Mouse (Mus musculus): ENCODE results near the gene Lrrfip1. TPM values are rescaled to one million over a fixed set of nuclear protein-coding genes. Genes with fewer than 3 reads are reported as not detected.
A peak's percentile ranks its signal among the peaks of the same experiment; 100 is the strongest.

Lrrfip1 gene
- polyA plus RNA-seq (2012; ENCODE audit: insufficient read depth, insufficient read length, missing spikeins) = 98.5 and 98.7 TPM in 2 replicates

DNA sequence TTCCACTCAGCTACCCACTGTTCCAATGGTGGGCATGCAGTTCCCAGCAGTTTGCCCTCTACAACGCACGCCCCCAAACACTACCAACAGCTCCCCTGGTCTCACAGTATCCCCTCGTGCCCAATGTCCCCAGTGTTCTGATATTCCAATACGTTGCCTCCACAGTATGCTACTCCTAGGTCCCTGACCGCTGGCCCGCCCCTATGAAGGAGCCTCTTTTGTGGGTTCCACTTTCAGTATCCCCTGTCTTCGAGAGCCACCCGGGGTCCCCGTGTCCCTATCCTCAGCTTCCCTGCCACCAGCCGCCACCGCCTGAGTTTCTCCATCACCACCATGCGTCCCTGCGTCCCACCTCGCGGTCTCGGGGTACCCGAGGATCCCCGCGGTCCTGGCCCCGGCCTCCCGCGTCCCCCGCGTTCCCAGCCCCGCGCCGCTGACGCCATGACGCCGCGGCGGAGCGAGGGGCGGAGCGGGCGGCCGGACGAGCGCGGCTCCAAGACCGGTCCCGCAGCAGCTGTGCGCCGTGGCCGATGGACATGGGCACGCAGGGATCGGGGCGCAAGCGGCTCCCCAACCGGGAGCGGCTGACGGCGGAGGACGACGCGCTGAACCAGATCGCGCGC is at the start of gene Lrrfip1:
TSS of gene Lrrfip1 (plus strand) at position 470 of the 623 bp plus-strand sequence.
- peak within 1 kb of the TSS; percentile 97 for H3K4me3 ChIP-seq (ENCODE audit: insufficient read depth, low read length)
- no peak for TF ChIP-seq CTCF (IDR thresholded peaks at IDR 0.05; ENCODE audit: low read depth, low read length)
- peaks cover 12% of the 10 kb centered on the region for H3K4me1 ChIP-seq (ENCODE audit: control insufficient read depth, insufficient read depth, low read length)
- peak within 1 kb of the TSS; percentile 22; the same call in 1 of the 2 replicates for H3K27ac ChIP-seq (ENCODE audit: insufficient read depth, low read depth, low read length)

DNA sequence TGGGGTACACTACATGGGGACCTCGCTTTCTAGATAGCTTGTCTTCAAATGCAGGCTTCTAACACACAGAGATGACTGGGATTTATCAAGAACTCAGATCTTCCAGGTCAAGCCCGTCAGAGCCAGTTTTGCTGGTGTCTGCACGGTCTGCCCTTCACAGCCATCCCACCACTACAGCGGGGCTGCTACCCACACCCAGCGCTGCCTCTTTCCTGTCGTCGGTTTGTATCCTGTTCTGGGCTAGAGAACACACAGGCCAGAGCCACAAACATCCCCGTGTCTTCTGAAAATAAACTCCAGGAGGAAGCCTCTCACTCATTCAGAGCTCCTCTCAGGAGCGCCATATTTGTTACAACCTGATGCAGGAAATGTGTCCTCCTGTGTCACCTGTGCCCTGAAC is 49.2 kb upstream of the Lrrfip1 start:
- TF ChIP-seq CTCF (IDR thresholded peaks at IDR 0.05; ENCODE audit: low read depth, low read length) (no peak), POLR2A (IDR thresholded peaks at IDR 0.05; ENCODE audit: borderline replicate concordance, low read depth, low read length) (no peak)
- Histone ChIP-seq H3K27ac (ENCODE audit: insufficient read depth, low read depth, low read length) (no peak overlapping the region), H3K4me3 (ENCODE audit: insufficient read depth, low read length) (no peak overlapping the region), H3K4me1 (ENCODE audit: control insufficient read depth, insufficient read depth, low read length) (no peaks in the 10 kb centered on the region)

DNA sequence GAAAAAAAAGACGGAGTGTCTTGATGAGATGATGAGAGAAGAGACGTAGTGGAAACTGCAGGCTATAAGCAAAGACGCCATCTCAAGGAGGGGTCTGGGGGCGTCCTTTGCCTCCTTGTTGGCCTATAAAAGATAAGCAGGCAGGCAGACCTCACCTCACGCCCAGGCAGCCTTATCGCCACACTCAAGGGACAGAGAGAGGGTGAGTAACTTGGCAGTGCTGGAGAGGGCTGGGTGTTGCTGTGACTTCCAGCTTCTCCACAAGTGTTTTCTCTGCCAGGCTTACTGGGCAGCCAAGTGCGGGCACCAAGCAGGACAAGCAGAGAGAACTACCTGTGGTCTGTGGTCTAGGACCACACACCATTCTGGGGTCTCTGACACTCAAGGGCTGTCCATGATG is 46.9 kb upstream of the Lrrfip1 start:
- H3K27ac ChIP-seq (ENCODE audit: insufficient read depth, low read depth, low read length) = no peak overlapping the region
- no peaks in the 10 kb centered on the region for H3K4me1 ChIP-seq (ENCODE audit: control insufficient read depth, insufficient read depth, low read length)
- H3K4me3 ChIP-seq (ENCODE audit: insufficient read depth, low read length) = no peak overlapping the region
- TF ChIP-seq CTCF (IDR thresholded peaks at IDR 0.05; ENCODE audit: low read depth, low read length) (no peak), POLR2A (IDR thresholded peaks at IDR 0.05; ENCODE audit: borderline replicate concordance, low read depth, low read length) (no peak)

DNA sequence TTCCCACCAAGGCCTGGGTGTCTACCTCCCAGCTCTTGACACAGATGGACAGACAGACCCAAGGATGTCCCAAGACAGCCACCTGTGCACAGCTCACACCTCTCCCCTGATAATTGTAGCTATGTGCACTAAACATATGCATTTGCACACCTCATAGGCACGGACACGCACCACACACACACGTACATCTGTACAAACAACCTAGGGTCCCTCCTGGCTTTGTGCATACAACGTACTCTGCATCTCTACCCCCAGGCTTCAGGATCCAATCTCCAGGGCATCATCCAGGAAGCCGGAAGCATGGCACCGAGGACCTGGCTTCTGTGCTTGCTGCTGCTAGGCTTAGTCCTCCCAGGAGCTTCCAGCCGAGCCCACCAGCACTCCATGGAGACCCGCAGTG is 45.7 kb upstream of the Lrrfip1 start, which contains the start of gene Prlh:
TSS of gene Prlh (plus strand) at position 301 of the 400 bp plus-strand sequence.
- Histone ChIP-seq H3K27ac (ENCODE audit: insufficient read depth, low read depth, low read length) (no peak within 1 kb of the TSS), H3K4me1 (ENCODE audit: control insufficient read depth, insufficient read depth, low read length) (no peaks in the 10 kb centered on the region), H3K4me3 (ENCODE audit: insufficient read depth, low read length) (no peak within 1 kb of the TSS)
- no peak for TF ChIP-seq POLR2A (IDR thresholded peaks at IDR 0.05; ENCODE audit: borderline replicate concordance, low read depth, low read length)
- no peak for TF ChIP-seq CTCF (IDR thresholded peaks at IDR 0.05; ENCODE audit: low read depth, low read length)

DNA sequence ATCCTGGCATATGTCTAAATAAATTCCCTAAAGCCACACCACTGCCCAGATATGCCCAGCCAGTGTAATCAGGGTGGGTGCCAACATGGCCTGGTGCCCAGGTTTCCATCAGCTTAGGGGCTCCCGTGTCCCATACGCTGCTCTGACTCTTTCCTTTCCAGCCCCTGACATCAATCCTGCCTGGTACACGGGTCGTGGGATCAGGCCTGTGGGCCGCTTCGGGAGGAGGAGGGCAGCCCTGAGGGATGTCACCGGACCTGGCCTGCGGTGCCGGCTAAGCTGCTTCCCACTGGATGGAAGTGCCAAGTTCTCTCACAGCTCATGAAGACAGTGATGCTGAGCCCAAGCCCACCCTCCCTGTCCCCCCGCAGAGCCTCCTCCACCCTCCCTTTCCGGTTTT is 44.8 kb upstream of the Lrrfip1 start:
- Histone ChIP-seq H3K4me3 (ENCODE audit: insufficient read depth, low read length) (no peak overlapping the region), H3K27ac (ENCODE audit: insufficient read depth, low read depth, low read length) (no peak overlapping the region), H3K4me1 (ENCODE audit: control insufficient read depth, insufficient read depth, low read length) (no peaks in the 10 kb centered on the region)
- TF ChIP-seq CTCF (IDR thresholded peaks at IDR 0.05; ENCODE audit: low read depth, low read length) (no peak), POLR2A (IDR thresholded peaks at IDR 0.05; ENCODE audit: borderline replicate concordance, low read depth, low read length) (no peak)

DNA sequence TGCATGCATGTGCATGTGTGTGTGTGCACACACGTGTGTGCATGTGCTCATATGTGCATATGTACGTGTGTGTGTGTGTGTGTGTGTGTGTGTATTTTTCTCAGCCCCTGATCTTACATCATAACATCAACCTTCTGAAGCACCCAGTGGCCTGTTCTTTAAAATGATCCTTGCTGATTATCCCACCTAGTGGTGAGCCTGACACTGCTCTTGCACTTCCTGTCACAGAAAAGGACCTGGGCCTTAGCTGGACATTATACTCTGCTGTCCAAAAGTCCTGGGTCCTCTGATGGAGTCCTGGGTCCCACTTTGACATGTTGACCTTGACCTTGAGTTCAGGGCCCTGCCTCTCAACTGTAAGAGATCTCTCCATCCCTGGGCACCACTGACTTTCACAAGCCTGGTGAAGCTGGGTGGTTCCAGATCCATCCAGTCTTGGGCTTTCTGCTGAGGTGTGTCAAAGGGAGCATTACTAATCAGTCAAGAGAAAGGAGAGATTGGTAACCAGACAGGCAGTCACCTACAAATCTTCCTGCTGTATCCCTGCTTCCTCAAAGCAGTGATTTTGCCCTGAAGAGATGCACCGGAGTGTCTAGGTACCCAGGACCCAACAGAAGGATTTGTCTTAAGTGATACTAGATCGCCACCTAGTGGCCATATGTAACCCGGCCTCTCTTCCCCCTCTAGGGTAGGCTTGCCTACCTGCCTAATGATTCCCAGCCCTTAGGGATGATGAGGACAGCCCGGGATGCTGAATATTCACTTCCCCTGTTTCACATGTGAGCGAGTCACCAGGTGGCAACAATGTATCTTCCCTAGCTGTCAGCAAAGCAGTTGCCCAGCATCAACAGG is 42.1 kb upstream of the Lrrfip1 start:
- Histone ChIP-seq H3K4me3 (ENCODE audit: insufficient read depth, low read length) (no peak overlapping the region), H3K4me1 (ENCODE audit: control insufficient read depth, insufficient read depth, low read length) (no peaks in the 10 kb centered on the region), H3K27ac (ENCODE audit: insufficient read depth, low read depth, low read length) (no peak overlapping the region)
- TF ChIP-seq CTCF (IDR thresholded peaks at IDR 0.05; ENCODE audit: low read depth, low read length) (peak; percentile 58), POLR2A (IDR thresholded peaks at IDR 0.05; ENCODE audit: borderline replicate concordance, low read depth, low read length) (no peak)

DNA sequence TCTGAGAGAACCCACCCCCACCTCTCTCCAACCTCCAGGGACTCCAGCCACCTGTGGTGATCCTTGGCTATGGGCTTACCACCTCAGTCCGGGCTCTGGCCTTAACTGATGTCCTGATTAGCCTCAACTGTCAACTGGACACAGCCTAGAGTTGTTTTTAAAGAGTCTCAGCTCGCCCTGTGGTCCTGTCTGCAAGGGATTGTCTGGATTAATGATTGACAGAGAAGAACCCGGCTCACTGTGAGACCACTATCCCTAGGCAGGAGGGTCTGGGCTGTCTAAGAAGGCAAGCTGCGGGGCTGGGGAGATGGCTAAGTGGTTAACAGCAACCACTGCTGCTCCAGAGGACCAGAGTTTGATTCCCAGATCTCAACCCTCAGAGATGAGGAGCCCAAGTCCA is 36.0 kb upstream of the Lrrfip1 start:
- Histone ChIP-seq H3K4me1 (ENCODE audit: control insufficient read depth, insufficient read depth, low read length) (no peaks in the 10 kb centered on the region), H3K27ac (ENCODE audit: insufficient read depth, low read depth, low read length) (no peak overlapping the region), H3K4me3 (ENCODE audit: insufficient read depth, low read length) (no peak overlapping the region)
- TF ChIP-seq POLR2A (IDR thresholded peaks at IDR 0.05; ENCODE audit: borderline replicate concordance, low read depth, low read length) (no peak), CTCF (IDR thresholded peaks at IDR 0.05; ENCODE audit: low read depth, low read length) (no peak)

DNA sequence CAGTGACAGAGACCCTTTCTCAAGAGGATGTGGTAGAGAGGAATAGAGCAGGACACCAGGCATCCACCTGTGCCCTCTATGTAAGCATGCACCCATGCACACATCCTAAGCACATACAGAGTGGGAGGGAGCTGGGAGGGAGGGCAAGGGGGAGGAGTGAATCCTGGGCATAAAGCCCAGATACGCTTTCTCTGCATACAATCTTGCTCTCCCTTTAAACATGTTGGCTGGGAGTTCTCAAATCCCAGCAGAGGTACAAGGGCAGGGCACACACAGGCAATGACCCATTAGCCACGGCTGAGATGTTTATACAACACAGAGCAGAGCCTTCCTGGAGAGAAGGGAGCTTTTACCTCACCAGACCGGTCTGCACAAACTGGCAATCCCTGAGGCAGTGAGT is 35.5 kb upstream of the Lrrfip1 start:
- TF ChIP-seq POLR2A (IDR thresholded peaks at IDR 0.05; ENCODE audit: borderline replicate concordance, low read depth, low read length) (no peak), CTCF (IDR thresholded peaks at IDR 0.05; ENCODE audit: low read depth, low read length) (no peak)
- H3K4me1 ChIP-seq (ENCODE audit: control insufficient read depth, insufficient read depth, low read length) = no peaks in the 10 kb centered on the region
- no peak overlapping the region for H3K27ac ChIP-seq (ENCODE audit: insufficient read depth, low read depth, low read length)
- no peak overlapping the region for H3K4me3 ChIP-seq (ENCODE audit: insufficient read depth, low read length)

DNA sequence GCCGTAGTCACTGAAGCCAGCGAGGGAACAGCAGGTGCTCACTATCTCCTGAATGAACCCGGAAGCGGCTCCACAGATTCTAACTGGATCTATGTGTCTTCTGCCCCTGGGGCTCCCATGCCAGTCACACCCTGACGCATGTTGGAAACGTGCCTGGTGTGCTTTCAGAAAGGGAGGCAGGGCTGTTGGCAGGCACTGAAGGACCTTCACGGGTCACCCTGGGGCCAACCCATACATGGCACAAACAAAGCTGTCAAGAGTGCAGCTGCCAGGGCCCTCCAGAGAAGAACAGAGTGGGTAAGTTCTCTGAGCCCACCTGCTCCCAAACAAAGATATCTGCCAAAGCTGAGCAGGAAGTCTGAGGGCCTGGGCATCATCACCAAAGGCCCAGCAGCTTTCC is 31.0 kb upstream of the Lrrfip1 start:
- H3K27ac ChIP-seq (ENCODE audit: insufficient read depth, low read depth, low read length) = no peak overlapping the region
- no peaks in the 10 kb centered on the region for H3K4me1 ChIP-seq (ENCODE audit: control insufficient read depth, insufficient read depth, low read length)
- H3K4me3 ChIP-seq (ENCODE audit: insufficient read depth, low read length) = no peak overlapping the region
- TF ChIP-seq POLR2A (IDR thresholded peaks at IDR 0.05; ENCODE audit: borderline replicate concordance, low read depth, low read length) (no peak), CTCF (IDR thresholded peaks at IDR 0.05; ENCODE audit: low read depth, low read length) (no peak)

DNA sequence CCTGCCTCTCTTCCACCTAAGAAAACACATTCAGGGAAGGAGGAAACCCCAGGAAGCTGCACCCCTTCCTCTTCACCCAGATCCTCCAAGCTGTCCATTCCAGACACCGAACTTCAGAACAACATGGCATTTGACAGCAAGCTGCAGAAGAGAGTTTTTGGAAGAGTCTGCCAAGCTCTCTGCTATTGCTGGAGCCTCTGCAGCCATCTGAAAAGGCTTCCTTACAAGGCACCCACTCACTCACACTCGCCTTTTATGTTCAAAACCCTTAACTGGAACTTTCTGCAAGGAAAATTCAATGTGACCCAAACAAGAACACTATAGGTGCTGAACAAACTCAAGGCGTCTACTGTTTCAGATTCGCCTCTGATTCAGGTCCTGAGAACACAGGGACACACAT is 29.9 kb upstream of the Lrrfip1 start:
- peaks cover 3% of the 10 kb centered on the region for H3K4me1 ChIP-seq (ENCODE audit: control insufficient read depth, insufficient read depth, low read length)
- no peak for TF ChIP-seq POLR2A (IDR thresholded peaks at IDR 0.05; ENCODE audit: borderline replicate concordance, low read depth, low read length)
- no peak for TF ChIP-seq CTCF (IDR thresholded peaks at IDR 0.05; ENCODE audit: low read depth, low read length)
- H3K27ac ChIP-seq (ENCODE audit: insufficient read depth, low read depth, low read length) = no peak overlapping the region
- no peak overlapping the region for H3K4me3 ChIP-seq (ENCODE audit: insufficient read depth, low read length)

All from bone marrow macrophage, adult 2 months (primary cell).